Mouse (Mus musculus) activated CD4-positive, CD25-positive, alpha-beta regulatory T cell, adult 4 months (primary cell): ENCODE measurements around the gene Pp2d1. TPM values are rescaled to one million over a fixed set of nuclear protein-coding genes. Genes with fewer than 3 reads are reported as not detected.
"Not testable (repeated sequence)": the region's sequence is repeated elsewhere in the genome, so short reads cannot be mapped to it uniquely, and the experiment has no call there.

Source experiments
- ATAC-seq: one replicate; pipeline ENCODE4 v1.8.0; 2017
- polyA plus RNA-seq, 2 experiments: library from polyadenylated mRNA; unstranded; fragments of 100-300 nt; shearing (Covaris generic); gene quantifications; one replicate each; pipeline ENCODE4 v1.2.1; 2017

Gene Pp2d1
- 1 to 10 TPM in 1 of 2 experiments, under 1 TPM in 1; 0.47 to 1.2 TPM for polyA plus RNA-seq

- not testable (repeated sequence) for ATAC-seq
These were observed at the start of gene Pp2d1 for GRCm38 (mm10) chr17:53539351-53539750. TSS of gene Pp2d1 (minus strand) at chr17:53539451.

- ATAC-seq, result no peak
These were observed 49.0 kb upstream of the Pp2d1 start for GRCm38 (mm10) chr17:53588097-53588855.

- peak; percentile 76 for ATAC-seq
These were observed 48.0 kb upstream of the Pp2d1 start for GRCm38 (mm10) chr17:53587074-53587851.

GRCm38 (mm10) chr17:53583846-53584579 is 44.8 kb upstream of the Pp2d1 start:
- no peak for ATAC-seq

GRCm38 (mm10) chr17:53582805-53583204 is 43.6 kb upstream of the Pp2d1 start:
- ATAC-seq, result no peak

GRCm38 (mm10) chr17:53582026-53582585 is 42.9 kb upstream of the Pp2d1 start:
- ATAC-seq, result peak; percentile 29

- ATAC-seq, result no peak
These were observed 41.0 kb upstream of the Pp2d1 start for GRCm38 (mm10) chr17:53580237-53580636.

- no peak for ATAC-seq
These were observed 40.4 kb upstream of the Pp2d1 start for GRCm38 (mm10) chr17:53579612-53580011.

- ATAC-seq, result no peak
These were observed 39.5 kb upstream of the Pp2d1 start for GRCm38 (mm10) chr17:53578776-53579175.

- no peak for ATAC-seq
These were observed 39.0 kb upstream of the Pp2d1 start for GRCm38 (mm10) chr17:53578249-53578648.

GRCm38 (mm10) chr17:53577754-53578153 is 38.5 kb upstream of the Pp2d1 start:
- ATAC-seq, result peak; percentile 60

- ATAC-seq, result no peak
These were observed 37.9 kb upstream of the Pp2d1 start for GRCm38 (mm10) chr17:53577151-53577550.

- no peak for ATAC-seq
These were observed 33.8 kb upstream of the Pp2d1 start for GRCm38 (mm10) chr17:53573019-53573556.

GRCm38 (mm10) chr17:53570932-53571331 is 31.7 kb upstream of the Pp2d1 start:
- not testable (repeated sequence) for ATAC-seq

- ATAC-seq, result peak; percentile 25
These were observed 31.2 kb upstream of the Pp2d1 start for GRCm38 (mm10) chr17:53570361-53570875.

- ATAC-seq, result peak; percentile 55
These were observed 30.6 kb upstream of the Pp2d1 start for GRCm38 (mm10) chr17:53569829-53570228.

- ATAC-seq, result no peak
These were observed 29.6 kb upstream of the Pp2d1 start for GRCm38 (mm10) chr17:53568734-53569386.

- peak; percentile 80 for ATAC-seq
These were observed 28.9 kb upstream of the Pp2d1 start for GRCm38 (mm10) chr17:53568118-53568517.

GRCm38 (mm10) chr17:53567346-53568101 is 28.3 kb upstream of the Pp2d1 start:
- ATAC-seq, result no peak

GRCm38 (mm10) chr17:53566919-53567345 is 27.7 kb upstream of the Pp2d1 start:
- ATAC-seq, result peak; percentile 15
